Mouse (Mus musculus): ENCODE data around the gene Col16a1. TPM values are rescaled to one million over a fixed set of nuclear protein-coding genes. Genes with fewer than 3 reads are reported as not detected.

Gene Col16a1
- polyA plus RNA-seq, 1 experiment from 2014 or later, result 26.6 TPM

- H3K27ac ChIP-seq (ENCODE audit: low read length), result peak overlapping the region; percentile 32
- H3K36me3 ChIP-seq (ENCODE audit: control insufficient read depth, insufficient read depth), result no peaks in the 10 kb centered on the region
- H3K9ac ChIP-seq (ENCODE audit: low read length), result peak overlapping the region; percentile 32; the same call in 1 of the 2 replicates
- ATAC-seq (replicated peaks; ENCODE audit: extremely low read depth, insufficient read depth, low FRiP score), result peak; percentile 79
- no peaks in the 10 kb centered on the region; the same call in 1 of the 2 replicates for H3K9me3 ChIP-seq (replicated peaks; ENCODE audit: control insufficient read depth, low read length)
- peaks cover 11% of the 10 kb centered on the region for H3K4me1 ChIP-seq (ENCODE audit: control insufficient read depth, insufficient read depth, low read length)
- 5% methylated on average over 23 of the region's 23 CpGs for WGBS
- peak overlapping the region; percentile 26 for H3K4me3 ChIP-seq (ENCODE audit: low read length)
- H3K27me3 ChIP-seq (ENCODE audit: control insufficient read depth, insufficient read depth, low read length), result peaks cover 13% of the 10 kb centered on the region
- peak overlapping the region; percentile 51 for H3K4me2 ChIP-seq (ENCODE audit: low read depth, low read length)
Measured at GRCm38 (mm10) chr4:130036573-130037401, 10.9 kb upstream of the Col16a1 start.

- Histone ChIP-seq H3K27me3 (ENCODE audit: control insufficient read depth, insufficient read depth, low read length) (peaks cover 4% of the 10 kb centered on the region), H3K9me3 (replicated peaks; ENCODE audit: control insufficient read depth, low read length) (no peaks in the 10 kb centered on the region), H3K4me1 (ENCODE audit: control insufficient read depth, insufficient read depth, low read length) (peaks cover 17% of the 10 kb centered on the region), H3K9ac (ENCODE audit: low read length) (no peak overlapping the region), H3K36me3 (ENCODE audit: control insufficient read depth, insufficient read depth) (no peaks in the 10 kb centered on the region), H3K4me3 (ENCODE audit: low read length) (no peak overlapping the region), H3K4me2 (ENCODE audit: low read depth, low read length) (no peak overlapping the region), H3K27ac (ENCODE audit: low read length) (no peak overlapping the region)
- no peak for ATAC-seq (replicated peaks; ENCODE audit: extremely low read depth, insufficient read depth, low FRiP score)
- WGBS, result 51% methylated on average over 5 of the region's 5 CpGs
Measured at GRCm38 (mm10) chr4:130039351-130039750, 8.3 kb upstream of the Col16a1 start.

GRCm38 (mm10) chr4:130041076-130041475 is 6.6 kb upstream of the Col16a1 start:
- peaks cover 17% of the 10 kb centered on the region for H3K4me1 ChIP-seq (ENCODE audit: control insufficient read depth, insufficient read depth, low read length)
- no peak overlapping the region for H3K9ac ChIP-seq (ENCODE audit: low read length)
- H3K27ac ChIP-seq (ENCODE audit: low read length), result no peak overlapping the region
- WGBS, result 84% methylated on average over 11 of the region's 11 CpGs
- H3K36me3 ChIP-seq (ENCODE audit: control insufficient read depth, insufficient read depth), result no peaks in the 10 kb centered on the region
- H3K27me3 ChIP-seq (ENCODE audit: control insufficient read depth, insufficient read depth, low read length), result no peaks in the 10 kb centered on the region
- H3K4me3 ChIP-seq (ENCODE audit: low read length), result no peak overlapping the region
- H3K9me3 ChIP-seq (replicated peaks; ENCODE audit: control insufficient read depth, low read length), result no peaks in the 10 kb centered on the region
- ATAC-seq (replicated peaks; ENCODE audit: extremely low read depth, insufficient read depth, low FRiP score), result no peak
- no peak overlapping the region for H3K4me2 ChIP-seq (ENCODE audit: low read depth, low read length)

- Histone ChIP-seq H3K9ac (ENCODE audit: low read length) (no peak overlapping the region), H3K9me3 (replicated peaks; ENCODE audit: control insufficient read depth, low read length) (no peaks in the 10 kb centered on the region), H3K4me3 (ENCODE audit: low read length) (no peak overlapping the region), H3K36me3 (ENCODE audit: control insufficient read depth, insufficient read depth) (no peaks in the 10 kb centered on the region), H3K4me1 (ENCODE audit: control insufficient read depth, insufficient read depth, low read length) (peaks cover 13% of the 10 kb centered on the region), H3K27ac (ENCODE audit: low read length) (no peak overlapping the region), H3K4me2 (ENCODE audit: low read depth, low read length) (no peak overlapping the region), H3K27me3 (ENCODE audit: control insufficient read depth, insufficient read depth, low read length) (no peaks in the 10 kb centered on the region)
- WGBS, result 86% methylated on average over 9 of the region's 9 CpGs
- no peak for ATAC-seq (replicated peaks; ENCODE audit: extremely low read depth, insufficient read depth, low FRiP score)
Measured at GRCm38 (mm10) chr4:130044211-130044610, 3.4 kb upstream of the Col16a1 start.

GRCm38 (mm10) chr4:130045609-130046008 is 2.0 kb upstream of the Col16a1 start:
- no peak overlapping the region for H3K4me3 ChIP-seq (ENCODE audit: low read length)
- H3K9ac ChIP-seq (ENCODE audit: low read length), result no peak overlapping the region
- peaks cover 20% of the 10 kb centered on the region for H3K4me1 ChIP-seq (ENCODE audit: control insufficient read depth, insufficient read depth, low read length)
- H3K4me2 ChIP-seq (ENCODE audit: low read depth, low read length), result 0 out of 2 replicates have a peak overlapping the region, but pooled peaks have one; percentile 13
- H3K36me3 ChIP-seq (ENCODE audit: control insufficient read depth, insufficient read depth), result no peaks in the 10 kb centered on the region
- peak; percentile 46; the same call in 1 of the 2 replicates for ATAC-seq (replicated peaks; ENCODE audit: extremely low read depth, insufficient read depth, low FRiP score)
- H3K9me3 ChIP-seq (replicated peaks; ENCODE audit: control insufficient read depth, low read length), result no peaks in the 10 kb centered on the region
- WGBS, result 27% methylated on average over 14 of the region's 14 CpGs
- H3K27ac ChIP-seq (ENCODE audit: low read length), result peak overlapping the region; percentile 30; the same call in 1 of the 2 replicates
- no peaks in the 10 kb centered on the region for H3K27me3 ChIP-seq (ENCODE audit: control insufficient read depth, insufficient read depth, low read length)

GRCm38 (mm10) chr4:130048203-130048479 is 501 bp downstream of the Col16a1 start:
- peak overlapping the region; percentile 74 for H3K27ac ChIP-seq (ENCODE audit: low read length)
- peak overlapping the region; percentile 58 for H3K4me3 ChIP-seq (ENCODE audit: low read length)
- H3K9me3 ChIP-seq (replicated peaks; ENCODE audit: control insufficient read depth, low read length), result no peaks in the 10 kb centered on the region
- H3K27me3 ChIP-seq (ENCODE audit: control insufficient read depth, insufficient read depth, low read length), result no peaks in the 10 kb centered on the region
- peaks cover 18% of the 10 kb centered on the region for H3K4me1 ChIP-seq (ENCODE audit: control insufficient read depth, insufficient read depth, low read length)
- peak overlapping the region; percentile 82 for H3K9ac ChIP-seq (ENCODE audit: low read length)
- ATAC-seq (replicated peaks; ENCODE audit: extremely low read depth, insufficient read depth, low FRiP score), result no peak
- 45% methylated on average over 4 of the region's 4 CpGs for WGBS
- no peaks in the 10 kb centered on the region for H3K36me3 ChIP-seq (ENCODE audit: control insufficient read depth, insufficient read depth)
- peak overlapping the region; percentile 88 for H3K4me2 ChIP-seq (ENCODE audit: low read depth, low read length)

- Histone ChIP-seq H3K9ac (ENCODE audit: low read length) (no peak overlapping the region), H3K36me3 (ENCODE audit: control insufficient read depth, insufficient read depth) (no peaks in the 10 kb centered on the region), H3K4me2 (ENCODE audit: low read depth, low read length) (no peak overlapping the region), H3K27ac (ENCODE audit: low read length) (peak overlapping the region; percentile 56; the same call in 1 of the 2 replicates), H3K4me1 (ENCODE audit: control insufficient read depth, insufficient read depth, low read length) (peaks cover 18% of the 10 kb centered on the region), H3K4me3 (ENCODE audit: low read length) (no peak overlapping the region), H3K9me3 (replicated peaks; ENCODE audit: control insufficient read depth, low read length) (no peaks in the 10 kb centered on the region), H3K27me3 (ENCODE audit: control insufficient read depth, insufficient read depth, low read length) (no peaks in the 10 kb centered on the region; the same call in 1 of the 2 replicates)
- ATAC-seq (replicated peaks; ENCODE audit: extremely low read depth, insufficient read depth, low FRiP score), result no peak
- WGBS, result 69% methylated on average over 8 of the region's 8 CpGs
Measured at GRCm38 (mm10) chr4:130050056-130050824, 2.6 kb downstream of the Col16a1 start.

- no peak overlapping the region for H3K4me2 ChIP-seq (ENCODE audit: low read depth, low read length)
- WGBS, result 90% methylated on average over 3 of the region's 3 CpGs
- H3K27me3 ChIP-seq (ENCODE audit: control insufficient read depth, insufficient read depth, low read length), result no peaks in the 10 kb centered on the region; the same call in 1 of the 2 replicates
Measured at GRCm38 (mm10) chr4:130052283-130052682, 4.6 kb downstream of the Col16a1 start.

GRCm38 (mm10) chr4:130053111-130053510 is 5.5 kb downstream of the Col16a1 start:
- Histone ChIP-seq H3K27me3 (ENCODE audit: control insufficient read depth, insufficient read depth, low read length) (no peaks in the 10 kb centered on the region; the same call in 1 of the 2 replicates), H3K36me3 (ENCODE audit: control insufficient read depth, insufficient read depth) (no peaks in the 10 kb centered on the region), H3K27ac (ENCODE audit: low read length) (no peak overlapping the region), H3K4me1 (ENCODE audit: control insufficient read depth, insufficient read depth, low read length) (peaks cover 11% of the 10 kb centered on the region), H3K9me3 (replicated peaks; ENCODE audit: control insufficient read depth, low read length) (no peaks in the 10 kb centered on the region), H3K4me3 (ENCODE audit: low read length) (no peak overlapping the region), H3K9ac (ENCODE audit: low read length) (no peak overlapping the region), H3K4me2 (ENCODE audit: low read depth, low read length) (no peak overlapping the region)
- WGBS, result 67% methylated on average over 9 of the region's 9 CpGs
- no peak for ATAC-seq (replicated peaks; ENCODE audit: extremely low read depth, insufficient read depth, low FRiP score)

More at GRCm38 (mm10) chr4:130052283-130052682, 4.6 kb downstream of the Col16a1 start:
- Histone ChIP-seq H3K4me1 (ENCODE audit: control insufficient read depth, insufficient read depth, low read length) (peaks cover 16% of the 10 kb centered on the region), H3K9ac (ENCODE audit: low read length) (no peak overlapping the region), H3K27ac (ENCODE audit: low read length) (no peak overlapping the region), H3K36me3 (ENCODE audit: control insufficient read depth, insufficient read depth) (no peaks in the 10 kb centered on the region), H3K4me3 (ENCODE audit: low read length) (no peak overlapping the region), H3K9me3 (replicated peaks; ENCODE audit: control insufficient read depth, low read length) (no peaks in the 10 kb centered on the region)
- ATAC-seq (replicated peaks; ENCODE audit: extremely low read depth, insufficient read depth, low FRiP score), result no peak
